Mouse (Mus musculus) liver, embryonic 13.5 days (tissue): ENCODE results near the gene Rab15. TPM values are rescaled to one million over a fixed set of nuclear protein-coding genes. Genes with fewer than 3 reads are reported as not detected.

Experiments used
- ATAC-seq: fragments of 200-750 bp; cut with Nextera tagmentation; 2 replicates; pipeline ENCODE4 v1.8.0; 2017; ENCODE audit warnings: low read depth, mild to moderate bottlenecking, moderate number of reproducible peaks, moderate library complexity
- DNase-seq: peaks from one replicate; pipeline ENCODE4 v3.0.0; 2022
- H3K27ac ChIP-seq: fragments of 300-500 bp; sonication (generic); 2 replicates; pipeline ENCODE4 v1.5.1; 2015; ENCODE audit warnings: moderate library complexity, mild to moderate bottlenecking, inconsistent platforms
- H3K27me3 ChIP-seq: fragments of 300-500 bp; sonication (generic); 2 replicates; pipeline ENCODE4 v1.6.1; 2015; ENCODE audit warnings: mild to moderate bottlenecking, inconsistent platforms
- H3K36me3 ChIP-seq: fragments of 300-500 bp; sonication (generic); 2 replicates; pipeline ENCODE4 v1.6.1; 2015; ENCODE audit warnings: mild to moderate bottlenecking, inconsistent platforms
- H3K4me1 ChIP-seq: fragments of 300-500 bp; sonication (generic); replicated peaks from 2 replicates; pipeline ENCODE4 v1.6.1; 2015; ENCODE audit warnings: inconsistent platforms
- H3K4me2 ChIP-seq: fragments of 300-500 bp; sonication (generic); 2 replicates; pipeline ENCODE4 v1.6.1; 2015; ENCODE audit warnings: inconsistent platforms, mild to moderate bottlenecking, moderate library complexity
- H3K4me3 ChIP-seq: fragments of 300-500 bp; sonication (generic); replicated peaks from 2 replicates; pipeline ENCODE4 v1.5.1; 2015; ENCODE audit warnings: mild to moderate bottlenecking, inconsistent platforms
- H3K9ac ChIP-seq: fragments of 300-500 bp; sonication (generic); 2 replicates; pipeline ENCODE4 v1.6.1; 2015; ENCODE audit warnings: mild to moderate bottlenecking, inconsistent platforms
- H3K9me3 ChIP-seq: fragments of 300-500 bp; sonication (generic); replicated peaks from 2 replicates; pipeline ENCODE4 v1.6.1; 2016; ENCODE audit warnings: inconsistent platforms
- WGBS: fragments of 180-500 bp; shearing (Covaris S2); methylation state at CpG from one replicate; pipeline ENCODE4 v1.1.7; 2015; ENCODE audit not compliant: insufficient replicate concordance; 5-methylcytosine and 5-hydroxymethylcytosine counted together
- polyA plus RNA-seq: library from polyadenylated mRNA; unstranded; fragments of >200 nt; fragmentation: Nextera tagmentation; extraction: Ambion mirVana; gene quantifications from 2 replicates; pipeline ENCODE4 v1.2.1, GENCODE M21; 2015

Gene Rab15
- polyA plus RNA-seq, 1 experiment from 2014 or later = 0.41 TPM

GRCm38 (mm10) chr12:76776898-76777297, 45.8 kb downstream of the Rab15 start:
- Histone ChIP-seq H3K4me3 (no peak overlapping the region), H3K9ac (no peak overlapping the region), H3K9me3 (no peaks in the 10 kb centered on the region), H3K4me1 (no peaks in the 10 kb centered on the region), H3K27me3 (no peaks in the 10 kb centered on the region), H3K4me2 (no peak overlapping the region), H3K27ac (no peak overlapping the region), H3K36me3 (peaks cover 8% of the 10 kb centered on the region)
- no peak for ATAC-seq
- no peak for DNase-seq
- WGBS = 49% methylated on average over 5 of the region's 5 CpGs

- 82% methylated on average over 4 of the region's 4 CpGs for WGBS
- no peak overlapping the region for H3K4me3 ChIP-seq
- no peaks in the 10 kb centered on the region for H3K9me3 ChIP-seq
- no peak overlapping the region for H3K9ac ChIP-seq
- no peak overlapping the region for H3K27ac ChIP-seq
- ATAC-seq (no peak), DNase-seq (no peak)
- no peak overlapping the region for H3K4me2 ChIP-seq
- H3K36me3 ChIP-seq = peaks cover 8% of the 10 kb centered on the region
- H3K4me1 ChIP-seq = no peaks in the 10 kb centered on the region
- H3K27me3 ChIP-seq = no peaks in the 10 kb centered on the region
Measured at GRCm38 (mm10) chr12:76775132-76775531, 47.6 kb downstream of the Rab15 start.

DNA sequence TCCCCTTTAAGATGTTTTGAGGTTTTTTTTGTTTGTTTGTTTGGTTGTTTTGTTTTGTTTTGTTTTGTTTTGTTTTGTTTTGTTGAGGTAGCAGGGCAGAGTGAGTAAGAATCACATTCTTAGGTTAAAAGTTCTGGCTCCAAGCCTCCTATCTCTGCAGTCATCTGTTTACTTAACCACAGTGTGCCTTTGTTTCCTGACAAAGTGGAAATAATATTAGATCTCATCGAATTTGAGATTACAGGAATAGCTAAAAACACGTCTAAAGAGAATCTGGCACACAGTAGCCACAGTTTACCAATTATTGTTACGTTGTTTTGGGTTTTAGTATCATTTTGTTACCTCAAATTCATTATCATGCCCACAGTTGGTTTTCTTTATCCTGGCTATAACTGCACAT, 48.1 kb downstream of the Rab15 start:
- Histone ChIP-seq H3K27me3 (no peaks in the 10 kb centered on the region), H3K4me3 (no peak overlapping the region), H3K36me3 (peaks cover 8% of the 10 kb centered on the region), H3K27ac (no peak overlapping the region), H3K4me2 (no peak overlapping the region), H3K4me1 (no peaks in the 10 kb centered on the region), H3K9me3 (no peaks in the 10 kb centered on the region), H3K9ac (no peak overlapping the region)
- WGBS = 37% methylated on average over 3 of the region's 3 CpGs
- no peak for ATAC-seq
- DNase-seq = no peak

GRCm38 (mm10) chr12:76771540-76771939, 51.2 kb downstream of the Rab15 start:
- Histone ChIP-seq H3K4me3 (no peak overlapping the region), H3K27me3 (no peaks in the 10 kb centered on the region), H3K4me1 (peaks cover 6% of the 10 kb centered on the region), H3K9me3 (no peaks in the 10 kb centered on the region), H3K9ac (no peak overlapping the region), H3K27ac (no peak overlapping the region), H3K4me2 (no peak overlapping the region), H3K36me3 (no peaks in the 10 kb centered on the region)
- DNase-seq = no peak
- WGBS = 73% methylated on average over 5 of the region's 5 CpGs
- ATAC-seq = no peak

DNA sequence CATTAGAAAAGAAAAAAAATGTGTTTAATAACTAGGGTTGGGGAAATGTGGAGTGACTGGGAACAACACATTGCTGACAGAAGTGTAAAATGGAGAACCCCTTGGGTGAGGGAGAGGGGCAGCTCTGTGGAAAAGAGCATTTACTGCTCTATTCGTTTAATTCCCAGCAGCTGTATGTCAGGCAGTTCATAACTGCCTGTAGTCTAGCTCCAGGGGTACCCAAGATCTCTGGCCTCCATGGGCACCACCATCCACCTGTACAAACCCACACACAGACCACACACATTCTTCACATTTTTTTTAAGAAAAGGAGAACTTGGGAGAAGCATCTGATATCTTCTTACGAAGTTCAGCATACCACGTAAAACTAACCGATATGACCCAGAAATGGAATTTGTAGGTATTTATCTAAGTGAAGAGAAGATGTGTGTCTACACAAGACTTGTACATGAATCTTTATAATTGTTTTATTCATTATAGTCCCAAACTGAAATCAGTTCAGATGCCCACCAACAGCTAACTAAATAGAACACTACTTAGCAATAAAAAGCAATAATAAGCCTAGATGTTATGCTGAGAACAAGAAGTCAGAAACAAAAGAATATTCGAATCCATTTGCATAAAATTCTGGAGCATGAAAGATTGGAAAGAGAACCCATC, 51.7 kb downstream of the Rab15 start:
- Histone ChIP-seq H3K4me3 (no peak overlapping the region), H3K36me3 (no peaks in the 10 kb centered on the region), H3K4me1 (peaks cover 12% of the 10 kb centered on the region), H3K27ac (no peak overlapping the region), H3K27me3 (no peaks in the 10 kb centered on the region), H3K9ac (no peak overlapping the region), H3K9me3 (no peaks in the 10 kb centered on the region), H3K4me2 (no peak overlapping the region)
- DNase-seq (no peak), ATAC-seq (no peak)
- WGBS = 71% methylated on average over 5 of the region's 5 CpGs

DNA sequence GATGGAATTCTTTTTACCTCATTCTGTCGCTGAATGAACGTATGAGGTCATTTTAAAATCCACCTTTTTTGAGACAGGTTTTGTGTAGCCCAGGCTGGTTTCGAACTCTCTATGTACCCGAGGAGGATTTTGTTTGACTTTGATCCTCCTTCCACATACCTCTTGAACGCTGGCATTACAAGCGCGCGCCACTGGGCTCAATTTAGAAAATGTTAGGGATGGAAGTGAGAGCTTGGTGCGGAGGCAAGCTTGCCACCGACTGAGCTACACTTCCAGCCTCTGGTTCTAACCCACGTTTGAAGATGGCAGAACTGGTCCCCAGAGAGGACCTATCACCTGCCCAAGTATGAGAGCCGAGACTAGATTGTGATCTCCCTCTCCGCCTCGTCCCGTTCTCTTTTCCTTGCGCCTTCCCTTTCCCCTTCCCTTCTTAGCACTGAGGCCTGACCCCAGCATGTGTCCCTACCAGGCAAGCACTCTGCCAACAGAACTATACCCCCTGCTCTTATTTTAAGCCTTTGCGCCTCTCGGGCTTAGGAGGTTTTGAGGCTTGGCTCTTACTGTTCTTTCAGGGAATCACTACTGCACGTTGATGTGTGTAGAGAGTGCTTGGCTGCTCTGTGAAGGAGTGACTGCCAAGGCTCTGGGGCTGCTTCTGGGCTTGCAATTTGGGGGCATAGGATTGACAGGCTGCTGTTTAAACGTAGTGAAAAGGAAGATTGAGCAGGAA, 56.6 kb downstream of the Rab15 start:
- no peaks in the 10 kb centered on the region for H3K27me3 ChIP-seq
- peak; percentile 16; the same call in 1 of the 2 replicates for ATAC-seq
- no peaks in the 10 kb centered on the region for H3K9me3 ChIP-seq
- H3K4me1 ChIP-seq = peaks cover 21% of the 10 kb centered on the region
- 26% methylated on average over 20 of the region's 20 CpGs for WGBS
- peak overlapping the region; percentile 85 for H3K4me2 ChIP-seq
- no peak for DNase-seq
- H3K27ac ChIP-seq = peak overlapping the region; percentile 79
- H3K9ac ChIP-seq = peak overlapping the region; percentile 81
- H3K4me3 ChIP-seq = peak overlapping the region; percentile 72
- H3K36me3 ChIP-seq = no peaks in the 10 kb centered on the region

DNA sequence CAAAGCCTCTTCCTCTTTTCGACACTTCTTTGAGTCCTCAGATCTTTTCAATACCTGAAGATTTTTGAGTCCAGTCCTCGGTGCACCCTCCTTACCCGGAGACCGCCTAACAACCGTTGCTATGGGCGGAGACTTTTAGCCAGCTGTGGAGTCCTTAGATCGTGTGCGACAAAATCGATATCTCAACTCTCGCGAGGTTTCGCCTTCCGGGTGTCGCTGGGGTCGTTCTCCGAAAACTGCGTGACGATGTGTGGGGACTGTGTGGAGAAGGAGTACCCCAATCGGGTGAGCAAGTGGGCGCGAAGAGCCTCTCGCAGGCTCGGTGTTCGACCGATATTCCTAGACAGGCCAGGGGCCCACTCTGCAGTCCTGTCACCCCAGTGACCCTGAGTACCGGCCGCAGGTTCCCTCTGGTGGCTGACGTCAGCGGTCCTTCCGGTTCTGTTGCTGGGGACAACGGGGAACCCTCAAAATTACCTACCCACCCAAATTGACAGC, 57.3 kb downstream of the Rab15 start, which contains the start of the genes Churc1 and Fntb:
TSS of gene Churc1 (plus strand) at position 185 of the 498 bp plus-strand sequence.
TSS of gene Fntb (plus strand) at position 236 of the 498 bp plus-strand sequence.
- H3K4me3 ChIP-seq = peak within 1 kb of the TSS; percentile 72
- peak within 1 kb of the TSS; percentile 79 for H3K27ac ChIP-seq
- H3K9ac ChIP-seq = peak within 1 kb of the TSS; percentile 81
- H3K27me3 ChIP-seq = no peaks in the 10 kb centered on the region
- no peaks in the 10 kb centered on the region for H3K36me3 ChIP-seq
- DNase-seq (peak; percentile 95), ATAC-seq (peak; percentile 97)
- H3K4me1 ChIP-seq = peaks cover 21% of the 10 kb centered on the region
- no peaks in the 10 kb centered on the region for H3K9me3 ChIP-seq
- H3K4me2 ChIP-seq = peak within 1 kb of the TSS; percentile 85
- under 1% methylated on average over 31 of the region's 31 CpGs for WGBS

DNA sequence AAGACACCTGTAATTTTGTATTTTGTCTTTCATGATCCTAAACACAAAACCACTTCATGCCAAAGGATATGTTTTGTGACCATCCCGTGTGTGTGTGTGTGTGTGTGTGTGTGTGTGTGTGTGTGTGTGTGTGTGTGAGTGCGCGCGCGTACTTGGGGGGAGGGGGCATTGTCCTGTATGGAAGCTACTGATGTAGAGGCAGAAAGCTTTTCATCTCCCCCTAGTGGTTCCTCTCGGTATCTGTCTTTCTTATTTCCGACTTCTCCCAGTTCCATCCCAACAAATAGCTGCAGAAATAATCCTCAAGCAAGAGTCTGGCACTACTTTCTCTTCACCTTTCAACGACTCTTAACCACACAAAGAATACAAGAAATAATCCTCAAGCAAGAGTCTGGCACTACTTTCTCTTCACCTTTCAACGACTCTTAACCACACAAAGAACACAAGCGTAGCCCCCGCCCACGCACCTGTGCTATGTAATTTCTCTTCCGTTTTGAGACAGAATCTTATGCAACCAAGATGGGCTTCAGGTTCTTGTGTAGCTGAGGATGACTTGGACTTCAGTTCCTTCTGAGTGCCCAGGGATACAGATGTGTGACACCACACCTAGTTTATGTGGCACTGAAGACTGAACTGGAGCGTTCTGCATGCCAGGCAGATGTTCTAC, 69.9 kb downstream of the Rab15 start:
- WGBS = 37% methylated on average over 14 of the region's 14 CpGs
- no peaks in the 10 kb centered on the region for H3K36me3 ChIP-seq
- no peak overlapping the region for H3K27ac ChIP-seq
- H3K27me3 ChIP-seq = peaks cover 6% of the 10 kb centered on the region; the same call in 1 of the 2 replicates
- no peak overlapping the region for H3K9ac ChIP-seq
- ATAC-seq (no peak), DNase-seq (peak; percentile 23)
- H3K9me3 ChIP-seq = 0 out of 2 replicates have a peak, but pooled peaks cover 4% of the 10 kb centered on the region
- H3K4me1 ChIP-seq = no peaks in the 10 kb centered on the region
- H3K4me2 ChIP-seq = no peak overlapping the region
- no peak overlapping the region for H3K4me3 ChIP-seq

DNA sequence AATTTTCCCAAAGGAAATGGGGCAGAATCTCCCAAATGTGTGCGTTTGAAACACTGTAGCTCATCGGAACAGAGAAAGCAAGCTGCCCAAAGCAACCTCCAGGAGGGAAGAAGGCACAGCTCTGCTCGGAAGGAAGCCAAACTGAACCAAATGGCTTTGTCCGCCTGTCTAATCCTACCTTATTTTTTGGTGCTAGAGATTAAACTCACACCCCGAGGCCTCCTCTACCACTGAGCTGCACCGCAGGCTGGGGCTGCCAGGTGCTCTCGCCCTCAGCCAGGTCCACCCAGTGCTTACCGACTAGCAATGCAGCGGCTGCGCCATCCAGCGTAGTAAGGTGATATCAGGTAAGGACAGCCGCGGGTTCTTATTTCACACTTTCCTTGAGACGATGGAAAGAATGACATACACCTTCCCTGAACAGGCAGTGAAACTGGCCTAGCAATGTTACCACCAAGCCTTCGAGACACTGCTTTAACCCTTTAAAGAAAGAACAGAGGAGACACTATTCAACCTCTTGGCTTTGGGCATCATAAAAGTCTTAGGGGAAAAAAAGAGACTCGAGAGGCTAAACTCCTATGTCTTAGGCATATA, 71.7 kb downstream of the Rab15 start:
- no peak overlapping the region for H3K4me2 ChIP-seq
- WGBS = 74% methylated on average over 16 of the region's 16 CpGs
- H3K9ac ChIP-seq = no peak overlapping the region
- H3K27ac ChIP-seq = no peak overlapping the region
- no peaks in the 10 kb centered on the region for H3K36me3 ChIP-seq
- H3K9me3 ChIP-seq = 0 out of 2 replicates have a peak, but pooled peaks cover 4% of the 10 kb centered on the region
- H3K4me3 ChIP-seq = no peak overlapping the region
- ATAC-seq = no peak
- peaks cover 6% of the 10 kb centered on the region; the same call in 1 of the 2 replicates for H3K27me3 ChIP-seq
- DNase-seq = no peak
- no peaks in the 10 kb centered on the region for H3K4me1 ChIP-seq
